Mouse (Mus musculus): ENCODE results near the gene Eps8l3. TPM values are rescaled to one million over a fixed set of nuclear protein-coding genes. Genes with fewer than 3 reads are reported as not detected.

The Eps8l3 gene
- total and polyA plus RNA-seq, 3 experiments: 0.12 TPM; not detected in 2

DNA sequence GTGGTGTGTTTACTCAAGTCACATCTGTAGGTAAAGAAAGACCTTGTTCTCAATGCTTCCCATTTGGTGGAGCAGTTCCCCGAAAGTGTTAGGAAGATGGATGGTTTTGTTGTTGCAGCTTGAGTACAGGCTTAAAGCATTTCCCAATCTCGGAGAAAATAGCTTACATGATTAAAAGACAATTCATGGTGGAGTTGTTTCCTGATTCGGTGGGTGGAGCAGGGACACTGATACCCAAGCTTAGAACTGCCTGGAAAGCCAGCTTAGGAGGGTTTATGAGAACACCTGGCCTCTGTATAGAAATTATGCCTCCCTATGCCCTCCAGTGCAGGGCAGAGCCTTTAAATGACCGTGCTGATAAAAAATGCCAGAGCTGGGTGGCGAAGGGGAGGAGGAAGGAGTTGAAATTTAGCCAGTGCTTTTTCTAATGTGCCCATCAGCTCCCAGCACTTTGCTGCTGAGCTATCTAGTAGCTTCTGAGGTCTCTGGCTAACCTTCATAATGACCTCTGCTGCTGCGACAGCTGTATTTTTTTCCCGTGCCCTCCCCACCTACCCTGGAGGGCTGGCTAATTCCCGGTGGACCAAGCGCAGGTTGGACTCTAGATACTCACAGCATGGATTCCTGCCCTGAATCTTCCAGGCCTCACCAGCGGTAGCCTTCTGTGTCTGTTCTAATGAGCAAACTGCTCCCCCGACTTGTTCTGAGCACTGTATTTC, 24.1 kb downstream of the Eps8l3 start:
- peaks cover 0 to 15% of the 10 kb centered on the region in 2 experiments; a peak in 2 of 4 replicates for H3K36me3 ChIP-seq (ENCODE audit: control insufficient read depth in 1 of 2, insufficient read depth in 2 of 2, low read length in 2 of 2)
- H3K9me3 ChIP-seq (replicated peaks; ENCODE audit: insufficient read depth, low read length): no peaks in the 10 kb centered on the region
- H3K27ac ChIP-seq (ENCODE audit: control insufficient read depth, low read depth, low read length): no peak overlapping the region
- H3K79me2 ChIP-seq (ENCODE audit: control insufficient read depth, insufficient read depth, low read length, poor library complexity): no peaks in the 10 kb centered on the region
- H3K4me3 ChIP-seq (ENCODE audit: control insufficient read depth in 1 of 2, insufficient read depth in 1 of 2, low read depth in 2 of 2, low read length in 2 of 2): no peak overlapping the region
- no peak overlapping the region for H3K9ac ChIP-seq (ENCODE audit: control insufficient read depth, low read depth, low read length, poor library complexity, severe bottlenecking)
- H3K27me3 ChIP-seq (ENCODE audit: control insufficient read depth in 1 of 2, insufficient read depth in 2 of 2, low read length in 2 of 2): no peaks in the 10 kb centered on the region
- H3K4me1 ChIP-seq (ENCODE audit: control insufficient read depth in 1 of 2, insufficient read depth in 2 of 2, low read length in 2 of 2): peaks cover 5 to 15% of the 10 kb centered on the region in 2 experiments; a peak in 3 of 4 replicates
- TF ChIP-seq HCFC1 (IDR thresholded peaks at IDR 0.05; ENCODE audit: low read depth, low read length): no peak
- TF ChIP-seq CHD1 (IDR thresholded peaks at IDR 0.05; ENCODE audit: low read depth, low read length): no peak
- TF ChIP-seq EP300 (IDR thresholded peaks at IDR 0.05; ENCODE audit: low read depth in 1 of 2, low read length in 2 of 2): no peak
- no peak for TF ChIP-seq ZC3H11A (IDR thresholded peaks at IDR 0.05; ENCODE audit: low read depth, low read length)
- no peak for TF ChIP-seq TBP (IDR thresholded peaks at IDR 0.05; ENCODE audit: low read depth, low read length)
- no peak for TF ChIP-seq USF1 (IDR thresholded peaks at IDR 0.05; ENCODE audit: low read depth, low read length)
- no peak for TF ChIP-seq MYC (IDR thresholded peaks at IDR 0.05; ENCODE audit: low read depth, low read length)
- no peak for TF ChIP-seq E2F4 (IDR thresholded peaks at IDR 0.05; ENCODE audit: borderline replicate concordance, low read depth, low read length)
- TF ChIP-seq KAT2A (conservative IDR thresholded peaks at IDR 0.05; ENCODE audit: low read depth, low read length): no peak
- TF ChIP-seq ZKSCAN1 (IDR thresholded peaks at IDR 0.05; ENCODE audit: low read depth, low read length): no peak
- no peak for TF ChIP-seq GATA1 (IDR thresholded peaks at IDR 0.05; ENCODE audit: low read depth, low read length)
- no peak for TF ChIP-seq SIN3A (IDR thresholded peaks at IDR 0.05; ENCODE audit: low read length)
- TF ChIP-seq RAD21 (IDR thresholded peaks at IDR 0.05; ENCODE audit: low read depth, low read length): no peak
- no peak for TF ChIP-seq UBTF (IDR thresholded peaks at IDR 0.05; ENCODE audit: borderline replicate concordance, insufficient read depth, low read depth, low read length)
- no peak for TF ChIP-seq NRF1 (IDR thresholded peaks at IDR 0.05; ENCODE audit: insufficient read depth, low read depth, low read length, poor library complexity, severe bottlenecking)
- no peak for TF ChIP-seq USF2 (IDR thresholded peaks at IDR 0.05; ENCODE audit: borderline replicate concordance in 1 of 2, insufficient read depth in 1 of 2, low read depth in 1 of 2, low read length in 2 of 2)
- no peak for TF ChIP-seq SMC3 (IDR thresholded peaks at IDR 0.05; ENCODE audit: low read depth, low read length)
- TF ChIP-seq MEF2A (IDR thresholded peaks at IDR 0.05; ENCODE audit: extremely low read depth, insufficient replicate concordance, low read depth, low read length, poor library complexity, severe bottlenecking): no peak
- no peak for TF ChIP-seq ETS1 (IDR thresholded peaks at IDR 0.05; ENCODE audit: low read depth, low read length)
- TF ChIP-seq POLR2AphosphoS2 (IDR thresholded peaks at IDR 0.05; ENCODE audit: low read length): no peak
- no peak for DNase-seq (ENCODE audit: low read depth, low spot score)
